Mouse (Mus musculus) hindbrain, embryonic 10.5 days (tissue): ENCODE data around the gene Bloc1s3. TPM values are rescaled to one million over a fixed set of nuclear protein-coding genes. Genes with fewer than 3 reads are reported as not detected.
A peak's percentile ranks its signal among the peaks of the same experiment; 100 is the strongest.
"Not testable (repeated sequence)": the region's sequence is repeated elsewhere in the genome, so short reads cannot be mapped to it uniquely, and the experiment has no call there.

Experiments used
- DNase-seq: peaks from one replicate; pipeline ENCODE4 v3.0.0-alpha.2; 2017; ENCODE audit warnings: low spot score
- H3K27ac ChIP-seq: fragments of 300-500 bp; sonication (generic); 2 replicates; pipeline ENCODE4 v1.5.1; 2016; ENCODE audit warnings: mild to moderate bottlenecking, moderate library complexity
- H3K27me3 ChIP-seq: fragments of 300-500 bp; sonication (generic); 2 replicates; pipeline ENCODE4 v1.6.1; 2016; ENCODE audit warnings: mild to moderate bottlenecking; ENCODE audit not compliant: poor library complexity, insufficient read depth, severe bottlenecking
- H3K36me3 ChIP-seq: fragments of 300-500 bp; sonication (generic); 2 replicates; pipeline ENCODE4 v1.6.1; 2016; ENCODE audit warnings: mild to moderate bottlenecking, moderate library complexity
- H3K4me1 ChIP-seq: fragments of 300-500 bp; sonication (generic); replicated peaks from 2 replicates; pipeline ENCODE4 v1.6.1; 2016; ENCODE audit warnings: mild to moderate bottlenecking
- H3K4me3 ChIP-seq: fragments of 300-500 bp; sonication (generic); 2 replicates; pipeline ENCODE4 v1.5.1; 2016; ENCODE audit warnings: mild to moderate bottlenecking, moderate library complexity
- H3K9me3 ChIP-seq: fragments of 300-500 bp; sonication (generic); 2 replicates; pipeline ENCODE4 v1.6.1; 2016; ENCODE audit warnings: mild to moderate bottlenecking, moderate library complexity
- WGBS: fragments of 180-500 bp; shearing (Covaris S2); methylation state at CpG from one replicate; pipeline ENCODE4 v1.1.7; 2016; 5-methylcytosine and 5-hydroxymethylcytosine counted together
- polyA plus RNA-seq: library from polyadenylated mRNA; unstranded; fragments of >200 nt; fragmentation: Nextera tagmentation; extraction: Ambion mirVana; gene quantifications from 2 replicates; pipeline ENCODE4 v1.2.1, GENCODE M21; 2016

The Bloc1s3 gene
- polyA plus RNA-seq, 1 experiment from 2014 or later = 3.8 TPM

GRCm38 (mm10) chr7:19534676-19535075, 26.5 kb upstream of the Bloc1s3 start:
- Histone ChIP-seq H3K9me3 (no peaks in the 10 kb centered on the region), H3K27ac (no peak overlapping the region), H3K27me3 (no peaks in the 10 kb centered on the region), H3K4me1 (peaks cover 15% of the 10 kb centered on the region), H3K36me3 (peaks cover 66% of the 10 kb centered on the region), H3K4me3 (no peak overlapping the region)
- 94% methylated on average over 10 of the region's 10 CpGs for WGBS
- no peak for DNase-seq

GRCm38 (mm10) chr7:19532240-19532639, 24.1 kb upstream of the Bloc1s3 start:
- 95% methylated on average over 14 of the region's 14 CpGs for WGBS
- no peaks in the 10 kb centered on the region for H3K9me3 ChIP-seq
- no peaks in the 10 kb centered on the region for H3K27me3 ChIP-seq
- H3K36me3 ChIP-seq = peaks cover 81% of the 10 kb centered on the region
- no peak for DNase-seq
- no peak overlapping the region for H3K27ac ChIP-seq
- 0 out of 2 replicates have a peak, but pooled peaks cover 10% of the 10 kb centered on the region for H3K4me1 ChIP-seq
- no peak overlapping the region for H3K4me3 ChIP-seq

GRCm38 (mm10) chr7:19531077-19531476, 22.9 kb upstream of the Bloc1s3 start:
- Histone ChIP-seq H3K9me3 (no peaks in the 10 kb centered on the region), H3K4me3 (no peak overlapping the region), H3K27me3 (peaks cover 1% of the 10 kb centered on the region; the same call in 1 of the 2 replicates), H3K4me1 (0 out of 2 replicates have a peak, but pooled peaks cover 8% of the 10 kb centered on the region), H3K27ac (no peak overlapping the region), H3K36me3 (peaks cover 79% of the 10 kb centered on the region)
- 78% methylated on average over 10 of the region's 10 CpGs for WGBS
- no peak for DNase-seq

GRCm38 (mm10) chr7:19525105-19525481, 16.9 kb upstream of the Bloc1s3 start:
- 56% methylated on average over 2 of the region's 2 CpGs for WGBS
- DNase-seq = no peak
- Histone ChIP-seq H3K36me3 (peaks cover 19% of the 10 kb centered on the region), H3K4me3 (peak overlapping the region; percentile 51; the same call in 1 of the 2 replicates), H3K9me3 (no peaks in the 10 kb centered on the region), H3K27ac (no peak overlapping the region), H3K4me1 (peaks cover 25% of the 10 kb centered on the region), H3K27me3 (peaks cover 59% of the 10 kb centered on the region)

GRCm38 (mm10) chr7:19524420-19525104, 16.4 kb upstream of the Bloc1s3 start:
- Histone ChIP-seq H3K27ac (peak overlapping the region; percentile 66; the same call in 1 of the 2 replicates), H3K4me3 (peak overlapping the region; percentile 51), H3K4me1 (peaks cover 31% of the 10 kb centered on the region), H3K9me3 (no peaks in the 10 kb centered on the region), H3K27me3 (peaks cover 65% of the 10 kb centered on the region), H3K36me3 (peaks cover 14% of the 10 kb centered on the region)
- WGBS = 14% methylated on average over 24 of the region's 24 CpGs
- DNase-seq = no peak

- no peaks in the 10 kb centered on the region for H3K9me3 ChIP-seq
- H3K27ac ChIP-seq = peak overlapping the region; percentile 66; the same call in 1 of the 2 replicates
- peaks cover 7% of the 10 kb centered on the region for H3K36me3 ChIP-seq
- H3K4me3 ChIP-seq = peak overlapping the region; percentile 51
- 2% methylated on average over 64 of the region's 64 CpGs for WGBS
- peaks cover 71% of the 10 kb centered on the region for H3K27me3 ChIP-seq
- peak; percentile 79 for DNase-seq
- peaks cover 33% of the 10 kb centered on the region for H3K4me1 ChIP-seq
These were observed 15.7 kb upstream of the Bloc1s3 start for GRCm38 (mm10) chr7:19523757-19524419.

GRCm38 (mm10) chr7:19523017-19523756, 15.0 kb upstream of the Bloc1s3 start:
- WGBS = 15% methylated on average over 72 of the region's 72 CpGs
- no peak for DNase-seq

GRCm38 (mm10) chr7:19520032-19520431, 11.9 kb upstream of the Bloc1s3 start:
- Histone ChIP-seq H3K9me3 (no peaks in the 10 kb centered on the region), H3K4me3 (peak overlapping the region; percentile 45), H3K4me1 (peaks cover 48% of the 10 kb centered on the region), H3K27ac (peak overlapping the region; percentile 59), H3K27me3 (peaks cover 96% of the 10 kb centered on the region), H3K36me3 (no peaks in the 10 kb centered on the region)
- 3% methylated on average over 23 of the region's 23 CpGs for WGBS
- no peak for DNase-seq

More at GRCm38 (mm10) chr7:19523017-19523756, 15.0 kb upstream of the Bloc1s3 start:
- peaks cover 78% of the 10 kb centered on the region for H3K27me3 ChIP-seq
- H3K4me3 ChIP-seq = peak overlapping the region; percentile 51
- H3K4me1 ChIP-seq = peaks cover 33% of the 10 kb centered on the region
- no peak overlapping the region for H3K27ac ChIP-seq
- no peaks in the 10 kb centered on the region for H3K9me3 ChIP-seq
- H3K36me3 ChIP-seq = peaks cover under 1% of the 10 kb centered on the region; the same call in 1 of the 2 replicates

GRCm38 (mm10) chr7:19517652-19518365, 9.6 kb upstream of the Bloc1s3 start, which contains the start of gene Nkpd1:
Nkpd1 (plus strand) TSS chr7:19517838.
- WGBS = 8% methylated on average over 24 of the region's 29 CpGs
- peaks cover 74% of the 10 kb centered on the region for H3K27me3 ChIP-seq
- no peak for DNase-seq
- H3K36me3 ChIP-seq = no peaks in the 10 kb centered on the region
- H3K27ac ChIP-seq = peak within 1 kb of the TSS; percentile 72
- H3K9me3 ChIP-seq = no peaks in the 10 kb centered on the region
- peak within 1 kb of the TSS; percentile 48 for H3K4me3 ChIP-seq
- H3K4me1 ChIP-seq = peaks cover 28% of the 10 kb centered on the region

- Histone ChIP-seq H3K36me3 (no peaks in the 10 kb centered on the region), H3K27ac (no peak overlapping the region; the same call in 1 of the 2 replicates), H3K27me3 (peaks cover 19% of the 10 kb centered on the region), H3K4me3 (no peak overlapping the region), H3K4me1 (peaks cover 29% of the 10 kb centered on the region), H3K9me3 (no peaks in the 10 kb centered on the region)
- WGBS = 78% methylated on average over 6 of the region's 6 CpGs
- DNase-seq = no peak
These were observed 4.2 kb upstream of the Bloc1s3 start for GRCm38 (mm10) chr7:19512353-19512752.

- not testable (repeated sequence) for DNase-seq, H3K9me3 ChIP-seq, H3K36me3 ChIP-seq, H3K4me3 ChIP-seq, H3K27ac ChIP-seq
- WGBS = 85% methylated on average over 7 of the region's 7 CpGs
- Histone ChIP-seq H3K4me1 (peaks cover 29% of the 10 kb centered on the region), H3K27me3 (peaks cover 15% of the 10 kb centered on the region)
These were observed 3.8 kb upstream of the Bloc1s3 start for GRCm38 (mm10) chr7:19511934-19512333.

- peak overlapping the region; percentile 87 for H3K4me3 ChIP-seq
- H3K36me3 ChIP-seq = no peaks in the 10 kb centered on the region
- no peaks in the 10 kb centered on the region for H3K27me3 ChIP-seq
- peaks cover 35% of the 10 kb centered on the region for H3K4me1 ChIP-seq
- H3K27ac ChIP-seq = peak overlapping the region; percentile 95
- 96% methylated on average over 7 of the region's 7 CpGs for WGBS
- DNase-seq = no peak
- H3K9me3 ChIP-seq = no peaks in the 10 kb centered on the region
These were observed 1.6 kb upstream of the Bloc1s3 start for GRCm38 (mm10) chr7:19509786-19510185.
